26 mouse cellular contexts compared by ENCODE assay signal in the genomic region with DNA sequence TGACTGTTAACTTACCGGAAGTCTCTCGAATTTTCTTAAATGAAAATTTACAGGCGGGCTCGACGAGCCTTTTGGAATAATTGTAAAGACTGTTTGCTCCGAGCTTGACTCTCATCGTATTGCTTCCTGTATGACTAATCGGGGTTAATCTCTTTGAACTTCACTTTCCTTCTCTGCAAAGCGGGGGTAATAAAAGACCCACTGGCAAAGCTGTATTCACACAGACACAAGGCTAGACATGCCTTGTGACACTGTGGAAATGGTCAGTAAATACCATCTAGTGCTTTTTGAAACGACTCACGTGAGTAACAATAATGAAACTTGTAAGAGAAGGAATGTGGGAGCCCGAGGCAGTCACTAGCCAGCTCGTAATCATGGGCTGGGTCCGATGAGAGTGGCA. TPM values are rescaled to one million over a fixed set of nuclear protein-coding genes. Genes with fewer than 3 reads are reported as not detected.
DNase-seq lines count a peak whose midpoint lies in the region; ATAC-seq and TF ChIP-seq lines count a peak whose summit lies in the region.
"Had no signal": no experiment of that assay in that cellular context is flagged by ENCODE, and none has a peak within 500 bp of the region (broad histone marks: within the 10 kb centered on the region; RNA-seq: fewer than 3 reads in every experiment).

No protein-coding gene starts in this region.

- no peaks in the 10 kb centered on the region for H3K27me3 ChIP-seq in stomach, embryonic 16.5 days (ENCODE audit: control insufficient read depth, insufficient read depth, low read length)
- no peaks in the 10 kb centered on the region for H3K27me3 ChIP-seq in stomach, postnatal 0 days (ENCODE audit: control insufficient read depth, insufficient read depth, low read length)
- no peaks in the 10 kb centered on the region for H3K27me3 ChIP-seq in intestine, embryonic 15.5 days (replicated peaks)
- no peaks in the 10 kb centered on the region for H3K27me3 ChIP-seq in small intestine, adult 2 months (ENCODE audit: control insufficient read depth, insufficient read depth, low read length)
- no peaks in the 10 kb centered on the region for H3K27me3 ChIP-seq in heart, embryonic 11.5 days (ENCODE audit: control insufficient read depth, insufficient read depth, low read length)
- H3K27me3 ChIP-seq: embryonic facial prominence, embryonic 15.5 days; neural tube, embryonic 12.5 days; Patski had no signal

- 0 out of 2 replicates have a peak overlapping the region, but pooled peaks have one; percentile 17 for H3K4me2 ChIP-seq in stomach, embryonic 16.5 days (ENCODE audit: low read depth, low read length)
- H3K4me2 ChIP-seq in stomach, postnatal 0 days (replicated peaks; ENCODE audit: low read depth) = no peak overlapping the region
- H3K4me2 ChIP-seq in intestine, embryonic 15.5 days (replicated peaks) = peak overlapping the region; percentile 20
- no peak overlapping the region for H3K4me2 ChIP-seq in heart, embryonic 11.5 days
- H3K4me2 ChIP-seq: embryonic facial prominence, embryonic 15.5 days; liver, embryonic 11.5 days; neural tube, embryonic 12.5 days had no signal

- 44% methylated on average over 14 of the region's 14 CpGs for WGBS in stomach, embryonic 16.5 days
- 32% methylated on average over 14 of the region's 14 CpGs for WGBS in stomach, postnatal 0 days
- 43% methylated on average over 14 of the region's 14 CpGs for WGBS in intestine, embryonic 15.5 days
- WGBS in small intestine, adult 2 months = 16% methylated on average over 14 of the region's 14 CpGs
- WGBS in heart, embryonic 11.5 days (ENCODE audit: insufficient replicate concordance) = 72% methylated on average over 14 of the region's 14 CpGs

- no peak for TF ChIP-seq CTCF in stomach, postnatal 0 days (IDR thresholded peaks at IDR 0.05; ENCODE audit: low read depth)
- TF ChIP-seq CTCF in small intestine, adult 2 months (IDR thresholded peaks at IDR 0.05; ENCODE audit: extremely low read depth, insufficient read length, insufficient replicate concordance, low read depth, low read length) = no peak

- H3K9me3 ChIP-seq in stomach, embryonic 16.5 days (replicated peaks; ENCODE audit: control insufficient read depth, low read length) = no peaks in the 10 kb centered on the region
- H3K9me3 ChIP-seq in stomach, postnatal 0 days (ENCODE audit: control insufficient read depth, low read length) = no peaks in the 10 kb centered on the region
- no peaks in the 10 kb centered on the region for H3K9me3 ChIP-seq in intestine, embryonic 15.5 days
- no peaks in the 10 kb centered on the region for H3K9me3 ChIP-seq in heart, embryonic 11.5 days (replicated peaks; ENCODE audit: control insufficient read depth, low read length)
- H3K9me3 ChIP-seq: embryonic facial prominence, embryonic 15.5 days; G1E; heart, embryonic 10.5 days; midbrain, embryonic 10.5 days; neural tube, embryonic 12.5 days had no signal

- peak; percentile 5 for DNase-seq in embryo, embryonic 11 days
- no peak for DNase-seq in embryo, embryonic 9.5 days (ENCODE audit: extremely low spot score)
- DNase-seq in stomach, postnatal 0 days (ENCODE audit: low spot score) = no peak
- no peak for DNase-seq in retina, postnatal 1 day
- DNase-seq: cerebellum, adult 9-10 months; kidney, adult 8-10 months; kidney, postnatal 25 days; left cerebral cortex, postnatal 4 days; liver, postnatal 0 days; thymus, adult 18-20 months; thymus, postnatal 36 days had no signal

- H3K27ac ChIP-seq in stomach, embryonic 16.5 days (ENCODE audit: low read length) = 0 out of 2 replicates have a peak overlapping the region, but pooled peaks have one; percentile 23
- H3K27ac ChIP-seq in stomach, postnatal 0 days (replicated peaks) = no peak overlapping the region
- H3K27ac ChIP-seq in intestine, embryonic 15.5 days = no peak overlapping the region
- peak overlapping the region; percentile 88 for H3K27ac ChIP-seq in small intestine, adult 2 months (ENCODE audit: insufficient read depth, low read depth, low read length)
- no peak overlapping the region for H3K27ac ChIP-seq in heart, embryonic 11.5 days (ENCODE audit: low read depth, low read length)
- H3K27ac ChIP-seq: embryonic facial prominence, embryonic 15.5 days; macrophage; midbrain, embryonic 10.5 days; neural tube, embryonic 12.5 days had no signal

- TF ChIP-seq EP300 in stomach, postnatal 0 days (optimal IDR thresholded peaks at IDR 0.05) = no peak

- peaks cover 5% of the 10 kb centered on the region; the same call in 1 of the 2 replicates for H3K36me3 ChIP-seq in stomach, embryonic 16.5 days (ENCODE audit: control insufficient read depth, insufficient read depth, low read length)
- H3K36me3 ChIP-seq in stomach, postnatal 0 days (ENCODE audit: control insufficient read depth, insufficient read depth, low read length) = peaks cover 6% of the 10 kb centered on the region; the same call in 1 of the 2 replicates
- H3K36me3 ChIP-seq in intestine, embryonic 15.5 days = no peaks in the 10 kb centered on the region
- 0 out of 2 replicates have a peak, but pooled peaks cover 2% of the 10 kb centered on the region for H3K36me3 ChIP-seq in small intestine, adult 2 months (ENCODE audit: control insufficient read depth, insufficient read depth, low read length)
- no peaks in the 10 kb centered on the region for H3K36me3 ChIP-seq in heart, embryonic 11.5 days (ENCODE audit: control insufficient read depth, insufficient read depth, low read length)
- H3K36me3 ChIP-seq: embryonic facial prominence, embryonic 15.5 days; G1E; neural tube, embryonic 12.5 days had no signal

- peaks cover 12% of the 10 kb centered on the region; the same call in 1 of the 2 replicates for H3K4me1 ChIP-seq in stomach, embryonic 16.5 days (ENCODE audit: control insufficient read depth, insufficient read depth, low read length)
- H3K4me1 ChIP-seq in stomach, postnatal 0 days (replicated peaks; ENCODE audit: control insufficient read depth, insufficient read depth) = no peaks in the 10 kb centered on the region; the same call in 1 of the 2 replicates
- H3K4me1 ChIP-seq in intestine, embryonic 15.5 days (replicated peaks) = peaks cover 3% of the 10 kb centered on the region; the same call in 1 of the 2 replicates
- H3K4me1 ChIP-seq in small intestine, adult 2 months (ENCODE audit: control insufficient read depth, insufficient read depth, insufficient read length, low read length) = peaks cover 25% of the 10 kb centered on the region; the same call in 1 of the 2 replicates
- H3K4me1 ChIP-seq in heart, embryonic 11.5 days (ENCODE audit: control insufficient read depth, insufficient read depth, low read length) = no peaks in the 10 kb centered on the region
- H3K4me1 ChIP-seq: embryonic facial prominence, embryonic 15.5 days; neural tube, embryonic 12.5 days had no signal

- no peak for ATAC-seq in stomach, embryonic 16.5 days (ENCODE audit: insufficient read depth, low FRiP score)
- no peak for ATAC-seq in stomach, postnatal 0 days (ENCODE audit: low FRiP score, low TSS enrichment)
- peak; percentile 77 for ATAC-seq in intestine, embryonic 15.5 days
- ATAC-seq in heart, embryonic 11.5 days (replicated peaks; ENCODE audit: insufficient number of reproducible peaks, low FRiP score, low TSS enrichment) = no peak
- ATAC-seq: forebrain, embryonic 16.5 days; hindbrain, embryonic 16.5 days; liver, postnatal 0 days; lung, postnatal 0 days; Patski had no signal

- no peak overlapping the region for H3K4me3 ChIP-seq in stomach, embryonic 16.5 days (replicated peaks; ENCODE audit: low read length)
- no peak overlapping the region for H3K4me3 ChIP-seq in stomach, postnatal 0 days (ENCODE audit: low read depth, low read length)
- H3K4me3 ChIP-seq in intestine, embryonic 15.5 days (replicated peaks) = no peak overlapping the region
- H3K4me3 ChIP-seq in small intestine, adult 2 months (ENCODE audit: low read depth, low read length) = no peak overlapping the region
- no peak overlapping the region for H3K4me3 ChIP-seq in heart, embryonic 11.5 days (ENCODE audit: low read depth, low read length)
- H3K4me3 ChIP-seq: embryonic facial prominence, embryonic 15.5 days; heart, embryonic 10.5 days; midbrain, embryonic 10.5 days; neural tube, embryonic 12.5 days had no signal

- no peak for TF ChIP-seq POLR2A in small intestine, adult 2 months (IDR thresholded peaks at IDR 0.05; ENCODE audit: low read depth, low read length)

- no peak overlapping the region for H3K9ac ChIP-seq in stomach, embryonic 16.5 days (ENCODE audit: low read length)
- no peak overlapping the region for H3K9ac ChIP-seq in stomach, postnatal 0 days (ENCODE audit: low read length)
- H3K9ac ChIP-seq in intestine, embryonic 15.5 days = no peak overlapping the region
- no peak overlapping the region for H3K9ac ChIP-seq in heart, embryonic 11.5 days (ENCODE audit: low read depth, low read length)
- H3K9ac ChIP-seq: embryonic facial prominence, embryonic 15.5 days; liver, postnatal 0 days; neural tube, embryonic 12.5 days had no signal

RNA-seq across cellular contexts. Expression of a gene that starts 35.0 kb away (rescaled TPM):
- polyA plus RNA-seq in stomach, embryonic 16.5 days (2015; fragmentation: Nextera tagmentation; extraction: Ambion mirVana) = 16.3 and 17.0 TPM in 2 replicates
- polyA plus RNA-seq in stomach, postnatal 0 days (2015; fragmentation: Nextera tagmentation; extraction: Ambion mirVana) = 12.0 and 12.8 TPM in 2 replicates
- polyA plus RNA-seq in intestine, embryonic 15.5 days (2015; fragmentation: Nextera tagmentation; extraction: Ambion mirVana) = 12.1 and 13.3 TPM in 2 replicates
- 3.9 and 10.3 TPM in 2 replicates for polyA plus RNA-seq in small intestine, adult 2 months (2012; rRNA removed)
- polyA plus RNA-seq in heart, embryonic 11.5 days (2014; fragmentation: Nextera tagmentation; extraction: Ambion mirVana) = 3.1 and 4.5 TPM in 2 replicates
- polyA plus RNA-seq: G1E had no signal

Comparison
In these comparisons a context has a peak if more than half of its experiments do, and no peak if none do; other contexts are left out.
1. H3K27ac ChIP-seq: peak in stomach, embryonic 16.5 days (single experiment) and small intestine, adult 2 months (single experiment); none in stomach, postnatal 0 days (single experiment), intestine, embryonic 15.5 days (single experiment) and heart, embryonic 11.5 days (single experiment).
2. H3K4me2 ChIP-seq: peak in stomach, embryonic 16.5 days (single experiment) and intestine, embryonic 15.5 days (single experiment); none in stomach, postnatal 0 days (single experiment) and heart, embryonic 11.5 days (single experiment).